Mouse (Mus musculus): Measurements from ENCODE around the gene Cyp2u1.

Gene Cyp2u1

DNA sequence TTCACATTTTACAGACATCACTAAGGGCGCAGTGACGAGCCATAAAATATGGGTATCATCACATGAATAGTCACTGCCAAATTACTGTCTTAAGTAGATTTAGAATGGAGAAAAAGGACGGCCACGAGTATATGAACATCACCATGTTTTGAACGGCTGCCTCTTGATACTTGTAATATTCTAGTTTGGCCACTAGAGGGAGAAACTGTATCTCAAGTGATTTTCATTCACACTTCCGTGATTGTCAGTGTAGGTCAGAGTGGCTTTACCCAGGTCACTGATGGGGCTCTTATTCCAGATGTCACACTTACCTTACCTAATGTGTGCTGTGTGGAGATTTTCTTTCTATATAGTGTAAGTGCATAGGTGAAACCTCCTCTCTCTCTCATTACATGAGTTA, 3.1 kb downstream of the Cyp2u1 start:
- DNase-seq: no peak

DNA sequence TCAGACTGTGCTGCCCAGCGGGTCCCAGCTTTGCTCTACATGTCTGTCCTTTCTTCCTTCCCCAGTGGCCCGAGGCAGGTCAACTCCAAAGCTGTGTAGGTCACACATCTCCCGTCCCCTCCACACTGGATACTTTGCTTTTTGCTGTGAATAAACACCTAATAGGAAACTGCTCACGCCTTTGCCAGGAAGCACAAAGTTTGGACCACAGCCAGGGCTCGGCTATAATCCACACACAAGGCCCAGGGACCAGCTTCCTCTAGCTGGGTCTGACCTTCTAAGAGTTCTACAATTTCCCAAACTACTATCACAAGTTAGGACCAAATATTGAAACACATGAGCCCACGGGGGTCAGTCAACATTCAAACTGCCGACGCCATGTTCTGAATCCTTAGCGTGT, 3.9 kb downstream of the Cyp2u1 start:
- DNase-seq: no peak

DNA sequence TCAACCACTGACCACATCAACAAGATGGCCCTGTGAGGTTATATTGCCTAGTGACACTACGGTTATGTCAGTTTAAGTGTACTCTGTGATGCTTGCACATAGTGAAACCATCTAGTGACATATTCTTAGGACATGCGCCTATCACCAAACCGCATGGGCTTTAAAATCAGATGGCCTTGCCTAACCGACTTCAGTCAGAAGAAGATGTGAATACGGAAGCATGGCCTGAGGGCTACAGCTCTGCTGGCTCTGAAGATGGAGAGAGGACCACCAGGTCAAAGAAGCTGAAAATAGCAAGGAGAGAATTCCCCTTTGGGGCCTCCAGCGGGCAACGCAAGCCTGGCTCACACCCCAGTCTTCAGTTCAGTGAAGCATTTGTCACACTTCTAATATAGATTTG, 6.1 kb downstream of the Cyp2u1 start:
- no peak for DNase-seq

DNA sequence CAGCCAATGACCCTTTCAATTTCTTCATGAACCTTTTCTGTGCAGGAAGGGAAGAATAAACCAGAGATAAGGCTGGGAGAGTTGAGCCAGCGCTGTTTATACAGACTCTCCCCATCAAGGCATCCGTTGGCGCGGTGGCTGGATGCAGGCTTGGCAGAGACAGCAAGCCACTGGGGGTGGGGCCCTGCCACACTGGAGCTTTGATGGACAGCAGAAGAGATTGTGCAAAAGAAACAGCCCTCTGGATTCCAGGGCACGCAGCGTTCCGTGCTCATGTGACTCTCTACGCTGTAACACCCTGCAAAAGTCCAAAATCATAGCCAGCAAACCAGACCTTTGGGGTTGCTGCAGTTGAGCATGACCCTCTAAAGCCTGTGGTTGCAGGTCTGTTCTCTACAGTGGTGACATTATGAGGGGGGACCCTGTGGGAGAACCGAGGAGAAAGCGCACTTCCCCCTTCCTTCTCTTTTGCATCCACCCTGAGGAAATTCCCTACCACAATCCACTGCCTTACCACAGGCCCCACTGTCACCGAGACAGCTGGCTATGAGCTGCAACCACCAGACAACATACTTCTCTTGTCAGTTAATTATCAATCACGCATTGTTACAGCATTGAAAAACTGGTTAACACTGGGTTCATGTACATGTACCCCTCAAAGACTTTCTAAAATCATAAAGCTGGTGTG, 7.4 kb downstream of the Cyp2u1 start:
- no peak for DNase-seq

DNA sequence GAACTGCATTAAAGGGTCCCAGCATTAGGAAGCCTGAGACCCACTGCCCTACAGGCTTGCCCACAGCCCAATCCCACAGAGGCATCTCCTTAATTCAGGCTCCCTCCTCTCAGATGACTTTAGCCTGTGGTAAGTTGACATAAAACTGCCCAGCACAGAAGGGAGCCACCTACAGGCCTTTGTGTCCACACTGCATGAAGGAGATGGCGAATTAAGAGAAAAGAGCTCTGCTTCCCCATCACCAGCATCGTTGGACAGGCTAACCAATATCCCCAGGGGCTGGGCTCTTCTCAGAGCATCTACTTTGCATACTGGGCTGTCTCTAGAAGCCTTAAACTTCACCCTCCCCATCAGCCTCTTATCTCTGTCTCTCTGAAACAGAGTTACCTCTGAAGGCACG, 8.5 kb downstream of the Cyp2u1 start:
- no peak for DNase-seq

DNA sequence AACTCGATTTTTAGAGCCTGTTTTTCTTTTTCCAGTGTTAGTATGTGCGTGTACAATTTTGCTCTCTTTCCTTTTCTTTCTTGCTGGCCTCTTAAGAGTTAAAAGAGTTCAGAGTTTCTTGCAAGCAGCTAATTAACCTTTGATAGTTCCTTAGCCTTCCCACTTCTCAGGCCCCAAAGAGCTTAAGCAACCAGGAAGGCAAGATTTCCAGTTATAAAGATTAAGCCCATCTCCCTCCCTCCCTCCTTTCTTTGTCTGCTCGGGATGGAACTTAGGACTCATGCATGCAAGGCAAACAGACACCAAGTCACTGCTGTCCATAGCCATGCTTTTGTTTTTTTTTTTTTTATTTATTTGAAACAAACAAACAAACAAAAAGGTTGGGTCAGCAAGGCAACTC, 10.1 kb downstream of the Cyp2u1 start:
- no peak for DNase-seq

DNA sequence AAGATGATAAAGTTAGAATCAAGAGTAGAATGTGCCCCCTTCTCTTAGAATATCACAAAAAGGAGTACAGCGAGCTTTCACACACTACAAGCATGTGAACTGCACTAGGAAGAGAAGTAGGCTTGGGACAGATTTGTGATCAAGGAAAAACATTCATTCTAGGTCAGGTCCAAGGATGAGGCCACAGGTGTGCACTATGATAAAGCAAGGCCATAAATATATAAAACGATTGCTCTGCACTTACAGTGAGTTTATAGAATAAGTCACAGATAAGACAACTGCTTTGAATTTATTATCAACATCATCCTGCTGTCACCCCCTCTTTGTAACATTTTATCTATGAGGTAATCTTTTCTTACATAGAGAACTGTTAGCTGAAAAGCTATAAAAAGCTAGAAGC, 10.7 kb downstream of the Cyp2u1 start:
- no peak for DNase-seq

DNA sequence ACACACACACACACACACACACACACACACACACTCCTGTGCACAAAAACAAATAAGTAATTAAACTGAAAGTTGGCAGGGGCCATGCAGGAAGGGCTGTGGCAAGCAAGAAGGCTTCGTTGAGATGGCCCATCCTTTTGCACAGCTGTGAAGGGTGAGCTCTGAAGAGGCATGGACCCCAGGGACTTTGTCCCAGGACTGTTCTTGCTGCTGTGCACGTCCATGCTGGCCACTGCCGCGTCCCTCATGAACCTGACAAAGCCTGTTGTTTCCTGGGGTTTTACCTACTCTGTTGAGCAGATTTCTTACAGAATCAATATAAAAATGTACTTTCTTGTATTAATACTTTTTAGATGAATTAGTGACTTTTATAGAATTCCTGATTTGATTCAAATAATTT, 11.1 kb downstream of the Cyp2u1 start:
- no peak for DNase-seq

DNA sequence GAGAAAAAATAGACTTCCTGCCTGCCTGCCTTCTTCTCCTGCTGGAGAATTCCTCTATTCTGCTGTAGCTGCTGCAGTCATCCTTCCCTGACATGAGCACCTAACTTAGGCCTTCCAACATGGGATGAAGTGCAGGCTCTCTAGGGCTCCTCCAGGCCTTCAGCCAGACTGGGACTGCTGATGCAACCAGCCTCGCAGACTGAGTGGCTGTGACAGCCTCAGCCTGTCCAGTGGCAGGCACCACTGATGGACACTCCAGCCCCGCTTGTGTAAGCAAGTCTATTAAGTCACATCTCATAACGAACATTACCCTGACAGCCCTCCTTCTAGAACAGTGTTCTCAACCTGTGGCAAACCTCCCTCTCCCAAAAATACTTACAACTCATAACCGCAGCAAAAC, 28.9 kb downstream of the Cyp2u1 start:
- DNase-seq: no peak

DNA sequence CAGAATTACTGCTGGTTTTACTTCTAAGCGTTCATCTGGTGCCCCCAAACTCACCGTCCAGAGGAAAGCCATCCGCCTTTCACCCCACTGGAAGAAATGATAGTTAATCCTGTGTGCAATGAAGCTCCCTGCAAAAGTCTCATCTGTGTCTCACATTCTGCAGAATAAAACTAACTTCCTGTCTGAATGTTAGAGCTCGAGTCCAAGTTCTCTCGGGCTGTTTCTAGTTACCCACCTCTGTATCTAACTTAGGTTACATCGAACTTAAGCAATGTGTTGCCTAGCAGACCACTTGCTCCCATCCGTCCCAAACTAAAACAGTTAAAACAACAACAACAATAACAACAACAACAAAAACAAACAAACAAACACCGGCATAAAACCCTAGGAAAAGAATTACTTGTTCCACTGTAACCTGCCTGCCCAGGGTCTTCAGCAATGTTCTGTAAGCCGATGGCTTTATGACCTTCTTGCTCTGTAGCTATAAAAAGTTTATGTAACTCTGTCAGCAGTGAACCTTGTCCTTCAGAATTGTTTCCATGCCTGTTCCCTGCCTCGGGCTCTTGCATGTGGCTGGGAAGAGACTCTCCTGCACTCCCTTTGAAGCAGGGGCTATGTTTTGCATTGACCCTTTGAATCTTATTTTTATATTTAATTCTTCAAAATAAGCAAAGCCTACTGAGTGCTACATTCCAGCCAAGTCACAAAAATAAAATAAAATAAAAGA, 30.5 kb downstream of the Cyp2u1 start:
- no peak for DNase-seq

DNA sequence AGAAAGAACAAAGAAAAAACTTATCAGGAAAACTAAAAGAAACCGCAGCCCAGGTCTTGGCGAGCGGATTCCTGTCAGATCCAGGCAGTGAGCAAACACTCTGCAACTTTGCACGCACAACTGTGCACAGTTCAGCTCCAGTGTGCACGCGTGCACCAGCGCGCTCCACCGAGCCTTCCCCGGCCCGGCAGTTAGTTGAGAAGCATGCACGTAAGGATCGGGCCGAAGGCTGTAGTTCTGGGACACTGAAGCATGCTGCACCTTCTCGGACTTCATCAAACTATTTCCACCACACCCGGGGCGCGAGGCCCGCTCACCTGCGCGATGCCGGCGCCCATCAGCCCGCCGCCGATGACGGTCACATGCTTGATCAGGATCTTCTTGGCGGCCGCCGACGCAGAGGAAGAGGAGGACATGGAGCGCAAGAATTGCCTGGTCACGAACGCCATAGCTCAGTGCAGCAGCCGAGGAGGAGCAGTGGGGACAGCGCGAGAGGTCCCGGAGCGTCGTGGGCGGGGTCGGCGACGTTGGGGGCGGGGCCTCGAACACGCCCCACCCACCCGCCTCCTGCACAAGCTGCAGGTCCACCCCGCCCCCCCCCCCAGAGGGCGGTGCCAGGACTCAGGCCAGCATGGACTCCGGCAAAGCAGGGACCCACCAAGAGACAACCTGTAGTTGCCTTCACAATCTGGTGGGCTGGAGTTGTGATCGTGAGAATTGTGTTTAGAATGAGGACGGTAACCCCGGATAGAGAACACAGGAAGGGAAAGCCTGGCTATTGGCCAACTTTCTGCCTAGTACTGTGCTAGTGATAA, 31.3 kb downstream of the Cyp2u1 start, which contains the start of gene Hadh:
Gene Hadh (minus strand): TSS at position 543 of the 815 bp plus-strand sequence.
- peak; percentile 67 to 80 for DNase-seq

DNA sequence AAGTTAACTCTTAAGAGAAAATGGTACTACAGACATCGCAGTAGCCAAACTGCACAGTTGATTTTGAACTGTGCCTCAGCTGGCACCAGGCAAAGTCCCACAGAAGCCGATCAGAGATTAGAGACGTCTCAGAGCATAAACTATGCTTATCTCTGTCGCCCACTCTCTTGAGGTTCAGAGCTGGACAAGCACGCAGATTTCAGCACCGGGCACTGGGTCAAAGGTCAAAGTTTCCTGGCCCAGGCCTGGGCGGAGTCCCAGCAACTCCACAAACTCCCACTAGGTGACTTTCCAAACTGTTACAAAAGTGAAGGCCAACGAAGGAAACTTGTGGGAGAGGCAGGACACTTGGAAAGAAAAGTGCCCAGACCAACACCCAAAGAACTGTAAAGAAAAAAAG, 31.9 kb downstream of the Cyp2u1 start:
- no peak for DNase-seq

DNA sequence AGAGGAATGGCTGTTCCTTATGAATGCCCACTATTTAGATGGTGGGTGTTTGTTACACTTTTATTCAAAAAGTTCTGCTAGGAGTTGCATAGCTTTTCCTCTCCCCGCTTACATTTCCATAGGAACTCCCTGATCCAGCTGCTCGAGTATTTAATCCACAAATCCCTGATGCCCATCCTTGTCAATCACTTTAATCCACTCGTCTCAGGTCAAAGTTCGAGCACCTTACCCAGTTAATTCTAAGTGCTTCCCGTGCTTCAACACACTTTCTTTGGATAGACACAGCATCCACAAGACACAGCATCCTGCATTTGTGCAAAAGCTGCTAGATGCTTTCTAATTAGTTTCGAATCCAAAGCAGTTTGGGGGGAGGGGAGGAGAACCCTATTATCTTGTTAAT, 32.6 kb downstream of the Cyp2u1 start:
- no peak for DNase-seq

DNA sequence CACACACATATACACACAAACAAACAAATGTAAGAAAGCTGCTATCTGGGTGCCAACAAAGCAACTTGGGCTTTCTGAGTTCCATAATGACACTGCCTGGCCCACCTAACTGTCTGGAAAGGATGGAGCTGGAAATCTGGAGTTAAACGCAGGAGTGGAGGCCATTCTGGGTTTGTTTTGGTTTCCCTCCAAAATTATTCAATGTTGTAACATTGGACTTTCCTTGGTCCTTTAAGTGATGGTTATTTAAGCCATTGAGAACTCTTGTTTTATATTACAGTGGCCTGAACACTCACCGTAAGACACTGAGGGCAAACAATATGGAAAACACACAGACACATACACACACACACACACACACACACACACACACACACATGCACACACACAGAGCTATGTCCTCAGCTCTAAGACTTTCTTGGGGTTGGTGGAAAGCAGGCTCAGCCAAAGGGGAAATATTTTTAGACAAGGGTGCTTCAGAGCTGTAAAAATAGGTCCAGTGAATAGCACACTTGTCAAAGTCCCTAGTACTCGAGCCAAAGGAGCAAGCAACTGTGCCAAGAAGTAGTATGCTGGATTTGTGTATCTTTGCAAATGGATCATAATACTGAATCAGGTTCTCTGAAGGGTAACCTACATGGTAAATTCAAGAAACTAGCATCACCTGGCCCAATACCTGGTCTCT, 36.5 kb downstream of the Cyp2u1 start:
- no peak for DNase-seq

DNA sequence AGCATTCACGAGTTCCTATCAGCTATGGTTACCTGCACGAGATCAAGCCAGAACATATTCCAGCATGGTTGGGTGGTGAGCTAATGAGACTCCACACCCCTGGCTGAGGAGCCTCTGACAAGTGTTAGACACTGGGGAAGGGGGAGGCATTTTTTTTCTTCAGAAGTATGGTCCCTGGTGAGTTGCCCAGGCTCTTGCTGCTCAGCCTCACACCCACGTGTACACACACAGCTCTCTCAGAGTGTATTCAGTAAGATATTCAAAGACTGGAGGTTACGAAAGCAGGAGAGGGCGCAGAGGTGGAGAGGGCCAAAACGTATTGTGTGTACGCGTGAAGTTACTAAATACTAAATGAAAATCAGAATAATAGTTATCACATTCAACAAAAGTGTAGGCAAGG, 37.5 kb downstream of the Cyp2u1 start:
- DNase-seq: no peak

DNA sequence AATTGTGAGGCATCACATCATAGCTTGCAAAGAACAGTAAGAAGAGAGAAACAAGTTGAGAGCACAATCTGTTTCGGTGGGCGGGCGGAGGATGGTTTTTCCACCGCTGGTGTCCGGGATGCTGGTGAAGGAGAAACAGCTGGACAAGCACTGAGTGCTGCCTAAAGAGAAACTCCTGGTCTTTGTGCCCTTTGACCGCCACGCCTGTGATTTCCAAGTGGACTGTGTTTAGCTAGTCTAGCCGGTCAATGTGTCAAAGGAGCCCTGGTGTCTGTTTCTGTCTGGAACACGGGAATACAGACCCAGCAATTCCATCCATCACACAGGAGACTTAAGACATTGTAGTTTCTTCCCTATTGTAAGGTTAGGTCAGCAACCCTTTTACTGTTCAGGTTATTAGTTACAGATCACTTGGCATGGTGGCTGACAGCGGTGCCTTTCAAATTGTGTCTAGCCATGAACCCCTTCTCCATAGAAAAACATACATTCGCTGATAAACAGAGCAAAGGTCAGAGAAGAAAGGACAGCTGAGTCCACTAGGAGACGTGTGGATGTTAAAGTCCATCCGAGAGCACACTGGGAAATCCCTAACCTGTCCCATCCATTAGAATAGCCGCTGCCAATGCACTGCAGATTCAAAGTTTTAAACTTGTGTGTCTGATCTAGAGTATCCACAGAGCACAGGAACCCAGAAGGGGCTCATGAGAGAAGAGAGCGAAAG, 39.1 kb downstream of the Cyp2u1 start:
- DNase-seq: no peak

DNA sequence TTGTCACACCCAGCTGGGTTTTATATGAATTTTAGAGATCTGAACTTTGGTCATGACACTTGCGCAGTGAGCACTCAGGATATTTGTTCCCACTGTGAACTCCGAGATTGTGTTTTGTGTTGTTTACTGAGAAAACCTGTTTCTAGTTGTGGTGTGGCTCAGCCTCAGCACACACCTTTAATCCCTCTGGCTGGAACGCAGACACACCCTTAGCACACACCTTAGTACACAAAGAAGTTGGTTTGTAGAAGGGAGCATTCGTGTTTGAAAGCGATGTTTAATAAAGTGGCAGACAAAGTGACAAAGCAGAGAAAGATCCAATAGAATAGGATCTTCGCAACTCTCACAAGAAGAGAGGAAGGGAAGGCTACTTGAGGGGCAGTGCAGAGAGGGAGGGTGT, 42.6 kb downstream of the Cyp2u1 start:
- DNase-seq: no peak

DNA sequence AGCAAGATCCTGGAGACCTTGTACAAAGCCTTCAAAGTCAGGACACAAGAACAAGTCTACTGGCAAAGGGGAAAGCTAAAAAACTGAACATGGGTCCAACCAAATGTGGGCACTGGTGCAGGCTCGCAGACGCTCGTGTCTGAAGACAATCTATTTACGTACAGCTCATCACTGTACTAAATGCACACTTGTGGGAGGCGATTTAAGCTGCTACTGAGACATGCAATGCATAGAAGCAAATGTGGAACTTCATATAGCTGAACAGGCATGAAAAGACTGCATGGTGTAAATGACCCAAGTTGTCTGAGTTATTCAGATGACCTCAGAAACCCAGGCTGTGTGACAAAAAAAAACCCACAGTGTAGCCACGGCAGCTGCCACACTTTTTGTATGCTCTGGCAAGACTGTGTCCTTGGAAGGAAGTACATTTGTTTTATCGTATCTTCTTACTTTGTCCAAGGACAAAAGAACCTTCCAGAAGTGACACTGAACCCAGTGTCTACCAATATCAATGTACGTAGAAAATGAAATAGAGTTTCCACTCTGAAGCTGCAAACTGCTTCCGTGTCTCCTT, 43.5 kb downstream of the Cyp2u1 start:
- no peak for DNase-seq

DNA sequence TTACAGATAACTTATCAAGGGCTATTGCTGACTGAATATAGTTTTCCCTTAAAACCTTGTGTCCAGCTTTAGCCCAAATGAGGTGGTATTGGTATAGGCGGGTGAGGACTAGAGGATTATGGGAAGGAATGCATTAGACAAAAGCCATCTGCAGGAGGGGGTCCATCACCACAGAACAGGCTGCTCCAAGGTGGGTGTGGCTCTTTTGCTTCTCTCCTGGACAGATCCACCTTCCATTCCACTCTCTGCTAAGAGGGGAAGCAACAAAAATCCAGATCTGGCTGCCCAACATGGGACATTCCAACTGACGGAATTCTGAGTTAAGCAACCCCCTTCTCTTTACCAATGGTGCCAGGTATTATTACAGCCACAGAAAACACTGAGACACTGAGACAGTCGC, 44.1 kb downstream of the Cyp2u1 start:
- DNase-seq: no peak

DNA sequence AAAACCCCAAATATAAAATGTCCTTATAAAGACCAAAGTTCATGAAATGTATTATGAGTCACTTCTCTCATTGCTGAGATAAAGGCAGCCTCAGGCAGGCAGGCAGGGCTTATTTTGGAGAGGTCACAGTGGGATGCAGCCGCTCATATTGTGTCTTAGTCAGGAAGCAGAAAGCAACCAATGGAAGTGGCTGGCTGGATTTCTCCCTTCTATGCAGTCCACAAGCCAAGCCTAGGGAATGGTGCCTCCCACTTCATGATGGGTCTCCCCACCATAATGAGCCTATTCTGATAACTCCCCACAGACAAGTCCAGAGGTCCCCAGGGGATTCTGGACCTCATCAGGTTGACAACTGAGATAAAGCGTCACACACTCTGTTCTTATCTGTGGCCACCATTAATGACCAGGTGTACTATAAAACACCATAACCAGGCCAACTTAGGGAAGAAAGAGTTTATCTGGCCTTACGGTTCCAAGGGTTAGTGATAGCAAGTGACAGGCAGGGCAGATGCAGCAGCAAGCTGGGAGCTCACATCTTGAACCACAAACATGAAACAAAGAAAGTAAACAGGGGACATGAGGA, 47.5 kb downstream of the Cyp2u1 start:
- no peak for DNase-seq

DNA sequence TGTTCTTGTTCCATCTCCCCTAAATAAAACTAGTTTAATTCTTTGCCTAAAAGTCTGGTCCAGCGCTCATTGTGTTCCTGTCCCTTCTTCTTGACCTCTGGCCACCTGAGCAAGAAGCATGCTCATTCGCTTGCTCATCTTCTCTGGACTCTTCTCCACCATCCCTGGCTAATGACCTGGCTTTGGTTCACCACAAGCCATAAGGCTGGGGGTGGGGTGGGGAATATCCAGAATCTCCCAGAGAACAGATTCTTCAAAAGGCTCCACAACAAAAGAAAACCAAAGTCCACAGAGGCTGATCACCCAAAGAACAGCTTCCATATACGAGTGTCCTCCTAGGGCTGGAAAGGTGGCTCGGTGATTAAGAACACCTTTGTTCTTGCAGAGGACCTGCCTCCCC, 48.0 kb downstream of the Cyp2u1 start:
- DNase-seq: no peak

DNA sequence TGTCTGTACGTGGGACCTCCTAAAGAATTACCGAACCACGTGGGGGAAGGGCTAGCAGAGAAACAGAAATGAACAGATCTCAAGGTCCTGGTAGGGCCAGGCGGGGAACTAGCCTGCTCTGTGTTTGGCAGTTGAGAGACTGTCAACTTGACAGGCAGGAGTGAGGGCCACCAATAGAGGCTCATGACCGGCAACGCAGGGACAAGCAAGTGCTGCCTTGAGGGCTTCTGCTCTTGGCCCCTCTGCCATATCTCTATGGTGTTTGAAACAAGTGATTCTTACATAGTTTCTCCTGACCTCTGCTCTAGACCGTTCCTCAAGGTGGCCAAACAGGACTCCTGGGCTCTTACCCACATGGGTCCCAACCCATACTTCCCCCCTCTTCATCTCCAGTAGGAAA, 51.4 kb downstream of the Cyp2u1 start:
- no peak for DNase-seq

Data from cerebellum, adult 18-20 months (tissue).